Mouse (Mus musculus) common myeloid progenitor, adult 5-6 weeks (primary cell): ENCODE results near the gene Rundc3b. TPM values are rescaled to one million over a fixed set of nuclear protein-coding genes. Genes with fewer than 3 reads are reported as not detected.

ENCODE experiments used
- ATAC-seq: replicated peaks from 2 replicates; pipeline ENCODE4 v1.8.0; 2016; ENCODE audit warnings: low read depth, mild to moderate bottlenecking, moderate TSS enrichment, inconsistent platforms; ENCODE audit not compliant: poor library complexity, severe bottlenecking
- total RNA-seq: library from RNA; stranded (forward); fragments of 200-1000, 187-1606 nt; gene quantifications from 2 replicates; pipeline ENCODE4 v1.2.3, GENCODE M21; 2017

Rundc3b gene
- total RNA-seq, 1 experiment from 2014 or later = 0.87 TPM

DNA sequence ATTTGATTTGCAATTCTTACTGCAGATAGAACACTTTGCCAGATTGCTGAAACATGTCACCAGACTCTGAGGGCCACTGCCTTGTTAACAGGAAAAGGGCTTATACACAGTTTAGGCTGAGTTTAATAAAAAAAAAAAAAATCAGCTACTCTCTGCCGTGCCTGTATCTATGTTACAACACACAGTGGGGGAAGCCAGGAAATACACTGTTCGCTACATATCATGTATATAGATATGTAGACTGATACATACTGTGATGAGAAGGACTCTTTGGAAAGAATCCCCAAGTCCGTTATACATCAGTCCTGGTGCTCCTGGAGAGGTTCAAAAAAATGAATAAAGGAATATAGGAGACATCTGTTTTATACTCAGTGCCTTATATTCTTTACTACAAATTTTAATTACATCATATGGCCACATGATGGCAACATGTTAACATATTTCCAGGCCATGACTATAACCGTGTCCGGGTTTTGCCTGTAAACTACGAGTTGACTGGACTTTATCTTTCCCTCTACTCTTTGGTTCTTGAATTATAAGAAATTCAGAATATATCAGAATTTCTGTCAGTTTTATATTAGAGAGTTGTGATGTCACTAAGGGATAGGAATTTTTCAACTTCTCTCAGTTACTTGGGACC is 133.2 kb downstream of the Rundc3b start:
- peak; percentile 92 for ATAC-seq

DNA sequence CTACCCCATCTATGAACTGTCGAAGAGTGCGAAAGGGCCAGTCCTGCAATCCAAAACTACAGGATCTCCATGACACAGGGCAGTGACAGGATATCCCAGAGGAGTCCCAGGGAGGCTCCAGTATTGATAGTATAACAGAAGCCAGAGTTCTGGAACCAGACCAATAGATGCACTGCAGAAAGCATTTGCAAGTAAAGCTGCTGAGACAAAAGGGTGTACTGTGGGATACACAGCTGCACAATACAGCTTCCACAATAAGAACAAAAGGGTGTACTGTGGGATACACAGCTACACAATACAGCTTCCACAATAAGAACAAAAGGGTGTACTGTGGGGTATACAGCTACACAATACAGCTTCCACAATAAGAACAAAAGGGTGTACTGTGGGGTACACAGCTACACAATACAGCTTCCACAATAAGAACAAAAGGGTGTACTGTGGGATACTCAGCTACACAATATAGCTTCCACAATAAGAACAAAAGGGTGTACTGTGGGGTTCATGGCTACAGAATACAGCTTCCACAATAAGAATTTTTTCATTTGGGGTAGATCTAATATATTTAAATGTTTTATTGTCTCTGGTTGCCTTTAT is 134.0 kb downstream of the Rundc3b start:
- ATAC-seq = no peak

GRCm38 (mm10) chr5:8487989-8488700 is 134.6 kb downstream of the Rundc3b start:
- ATAC-seq = no peak

GRCm38 (mm10) chr5:8456561-8456960 is 166.2 kb downstream of the Rundc3b start:
- 0 out of 2 replicates have a peak, but pooled peaks have one; percentile 29 for ATAC-seq

GRCm38 (mm10) chr5:8455565-8455964 is 167.2 kb downstream of the Rundc3b start:
- 0 out of 2 replicates have a peak, but pooled peaks have one; percentile 15 for ATAC-seq

Other genes starting within 250 kb of the Rundc3b start
- 55.9 and 106 TPM in 2 replicates for gene Dbf4, start 200.2 kb downstream of the Rundc3b start, total RNA-seq
- gene Slc25a40, start 200.1 kb downstream of the Rundc3b start, total RNA-seq = 8.9 and 10.5 TPM in 2 replicates
- 0.15 and 0.87 TPM in 2 replicates for gene Abcb1a, start 37.1 kb upstream of the Rundc3b start, total RNA-seq
- gene Abcb1b, start 175.2 kb upstream of the Rundc3b start, total RNA-seq = 39.9 and 43.0 TPM in 2 replicates